Mouse (Mus musculus): Measurements from ENCODE around the gene Csn3. TPM values are rescaled to one million over a fixed set of nuclear protein-coding genes. Genes with fewer than 3 reads are reported as not detected.

Csn3 gene
- polyA plus RNA-seq, 2 experiments, result not detected

DNA sequence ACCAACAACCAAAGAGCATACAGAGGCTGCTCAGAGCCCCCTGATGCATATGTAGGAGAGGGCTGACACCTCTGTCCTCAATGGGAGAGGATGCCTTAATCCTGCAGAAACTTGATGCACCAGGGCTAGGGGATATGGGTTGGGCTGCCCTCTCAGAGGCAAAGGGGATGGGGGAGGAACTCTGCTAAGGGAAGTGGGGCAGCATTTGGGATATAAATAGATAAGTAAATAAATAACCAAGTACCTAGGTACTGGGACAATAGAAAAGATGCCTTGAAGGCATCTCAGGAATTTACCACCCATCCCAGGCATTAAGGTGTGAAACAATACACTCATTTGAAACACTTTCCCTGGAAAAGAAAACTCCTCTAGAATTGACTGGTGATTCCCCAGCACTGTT, 26.5 kb downstream of the Csn3 start:
- no peaks in the 10 kb centered on the region for H3K9me3 ChIP-seq (ENCODE audit: control insufficient read depth, low read length)
- no peaks in the 10 kb centered on the region for H3K27me3 ChIP-seq (ENCODE audit: control insufficient read depth, insufficient read depth, low read length)
- H3K4me1 ChIP-seq (replicated peaks; ENCODE audit: control insufficient read depth in 2 of 2, insufficient read depth in 2 of 2, low read length in 1 of 2), result no peaks in the 10 kb centered on the region
- DNase-seq (ENCODE audit: low read depth in 3 of 3, low spot score in 3 of 3) (no peak), ATAC-seq (ENCODE audit: insufficient read depth) (no peak)
- no peak overlapping the region for H3K4me2 ChIP-seq (ENCODE audit: low read depth)
- no peak overlapping the region for H3K27ac ChIP-seq
- TF ChIP-seq EP300 (IDR thresholded peaks at IDR 0.05; ENCODE audit: low read depth) (no peak), CTCF (IDR thresholded peaks at IDR 0.05; ENCODE audit: low read depth) (no peak)
- no peak overlapping the region for H3K9ac ChIP-seq (replicated peaks)
- H3K36me3 ChIP-seq (replicated peaks; ENCODE audit: control insufficient read depth, insufficient read depth, low read depth), result no peaks in the 10 kb centered on the region
- no peak overlapping the region for H3K4me3 ChIP-seq (ENCODE audit: insufficient read depth in 1 of 2, low read depth in 2 of 2, low read length in 2 of 2)

- 26% methylated on average over 2 of the region's 2 CpGs for WGBS (ENCODE audit: insufficient replicate concordance)
- Histone ChIP-seq H3K9ac (replicated peaks) (no peak within 1 kb of the TSS), H3K4me2 (ENCODE audit: low read depth) (no peak within 1 kb of the TSS), H3K9me3 (ENCODE audit: control insufficient read depth, low read length) (no peaks in the 10 kb centered on the region), H3K27me3 (ENCODE audit: control insufficient read depth, insufficient read depth, low read length) (no peaks in the 10 kb centered on the region), H3K4me1 (replicated peaks; ENCODE audit: control insufficient read depth in 2 of 2, insufficient read depth in 2 of 2, low read length in 1 of 2) (no peaks in the 10 kb centered on the region), H3K36me3 (replicated peaks; ENCODE audit: control insufficient read depth, insufficient read depth, low read depth) (no peaks in the 10 kb centered on the region), H3K27ac (no peak within 1 kb of the TSS), H3K4me3 (ENCODE audit: insufficient read depth in 1 of 2, low read depth in 2 of 2, low read length in 2 of 2) (no peak within 1 kb of the TSS)
- TF ChIP-seq EP300 (IDR thresholded peaks at IDR 0.05; ENCODE audit: low read depth), result no peak
- TF ChIP-seq CTCF (IDR thresholded peaks at IDR 0.05; ENCODE audit: low read depth), result no peak
- ATAC-seq (ENCODE audit: insufficient read depth) (no peak), DNase-seq (ENCODE audit: low read depth in 3 of 3, low spot score in 3 of 3) (no peak)
Observed at GRCm38 (mm10) chr5:87969201-87969600, 43.8 kb downstream of the Csn3 start, which contains the start of the genes 2310003L06Rik and Gm28434. TSS of gene 2310003L06Rik (plus strand) at chr5:87969459. TSS of gene Gm28434 (plus strand) at chr5:87969517.

- no peak within 1 kb of the TSS for H3K4me3 ChIP-seq (ENCODE audit: insufficient read depth in 1 of 2, low read depth in 2 of 2, low read length in 2 of 2)
- H3K36me3 ChIP-seq (replicated peaks; ENCODE audit: control insufficient read depth, insufficient read depth, low read depth), result no peaks in the 10 kb centered on the region
- no peak within 1 kb of the TSS for H3K4me2 ChIP-seq (ENCODE audit: low read depth)
- ATAC-seq (ENCODE audit: insufficient read depth), result no peak
- no peaks in the 10 kb centered on the region for H3K9me3 ChIP-seq (ENCODE audit: control insufficient read depth, low read length)
- DNase-seq (ENCODE audit: low read depth in 3 of 3, low spot score in 3 of 3), result no peak
- H3K9ac ChIP-seq (replicated peaks), result no peak within 1 kb of the TSS
- TF ChIP-seq CTCF (IDR thresholded peaks at IDR 0.05; ENCODE audit: low read depth), result no peak
- no peaks in the 10 kb centered on the region for H3K27me3 ChIP-seq (ENCODE audit: control insufficient read depth, insufficient read depth, low read length)
- no peak within 1 kb of the TSS for H3K27ac ChIP-seq
- no peaks in the 10 kb centered on the region for H3K4me1 ChIP-seq (replicated peaks; ENCODE audit: control insufficient read depth in 2 of 2, insufficient read depth in 2 of 2, low read length in 1 of 2)
- WGBS (ENCODE audit: insufficient replicate concordance), result 54% methylated on average over 3 of the region's 3 CpGs
Observed at GRCm38 (mm10) chr5:87979139-87979538, 53.8 kb downstream of the Csn3 start, which contains the start of gene Cabs1. TSS of gene Cabs1 (plus strand) at chr5:87979439.

Other genes starting within 250 kb of the Csn3 start
- gene Csn2, start 225.9 kb upstream of the Csn3 start, polyA plus RNA-seq (2012; rRNA removed), result not detected in 2 replicates
- gene Csn2, start 225.9 kb upstream of the Csn3 start, polyA plus RNA-seq (2014; fragmentation: Nextera tagmentation; extraction: Ambion mirVana), result not detected in 2 replicates
- not detected in 2 replicates for gene Csn1s2a, start 151.0 kb upstream of the Csn3 start, polyA plus RNA-seq (2012; rRNA removed)
- gene Csn1s2a, start 151.0 kb upstream of the Csn3 start, polyA plus RNA-seq (2014; fragmentation: Nextera tagmentation; extraction: Ambion mirVana), result not detected in 2 replicates
- gene Csn1s2b, start 117.5 kb upstream of the Csn3 start, polyA plus RNA-seq (2012; rRNA removed), result not detected in 2 replicates
- gene Csn1s2b, start 117.5 kb upstream of the Csn3 start, polyA plus RNA-seq (2014; fragmentation: Nextera tagmentation; extraction: Ambion mirVana), result not detected in 2 replicates
- gene Prr27, start 99.9 kb upstream of the Csn3 start, polyA plus RNA-seq (2012; rRNA removed), result not detected in 2 replicates
- gene Prr27, start 99.9 kb upstream of the Csn3 start, polyA plus RNA-seq (2014; fragmentation: Nextera tagmentation; extraction: Ambion mirVana), result not detected in 2 replicates
- not detected in 2 replicates for gene Odam, start 40.5 kb upstream of the Csn3 start, polyA plus RNA-seq (2012; rRNA removed)
- gene Odam, start 40.5 kb upstream of the Csn3 start, polyA plus RNA-seq (2014; fragmentation: Nextera tagmentation; extraction: Ambion mirVana), result not detected in 2 replicates
- not detected in 2 replicates for gene 2310003L06Rik, start 43.9 kb downstream of the Csn3 start, polyA plus RNA-seq (2012; rRNA removed)
- not detected in 2 replicates for gene 2310003L06Rik, start 43.9 kb downstream of the Csn3 start, polyA plus RNA-seq (2014; fragmentation: Nextera tagmentation; extraction: Ambion mirVana)
- not detected in 2 replicates for gene Gm28434, start 43.9 kb downstream of the Csn3 start, polyA plus RNA-seq (2012; rRNA removed)
- gene Gm28434, start 43.9 kb downstream of the Csn3 start, polyA plus RNA-seq (2014; fragmentation: Nextera tagmentation; extraction: Ambion mirVana), result not detected in 2 replicates
- gene Cabs1, start 53.9 kb downstream of the Csn3 start, polyA plus RNA-seq (2012; rRNA removed), result not detected in 2 replicates
- not detected in 2 replicates for gene Cabs1, start 53.9 kb downstream of the Csn3 start, polyA plus RNA-seq (2014; fragmentation: Nextera tagmentation; extraction: Ambion mirVana)
- not detected in 2 replicates for gene Smr3a, start 77.0 kb downstream of the Csn3 start, polyA plus RNA-seq (2012; rRNA removed)
- gene Smr3a, start 77.0 kb downstream of the Csn3 start, polyA plus RNA-seq (2014; fragmentation: Nextera tagmentation; extraction: Ambion mirVana), result not detected in 2 replicates
- not detected in 2 replicates for gene Smr2, start 161.0 kb downstream of the Csn3 start, polyA plus RNA-seq (2012; rRNA removed)
- gene Smr2, start 161.0 kb downstream of the Csn3 start, polyA plus RNA-seq (2014; fragmentation: Nextera tagmentation; extraction: Ambion mirVana), result not detected in 2 replicates
- gene Gm11116, start 186.0 kb downstream of the Csn3 start, polyA plus RNA-seq (2012; rRNA removed), result not detected in 2 replicates
- not detected in 2 replicates for gene Gm11116, start 186.0 kb downstream of the Csn3 start, polyA plus RNA-seq (2014; fragmentation: Nextera tagmentation; extraction: Ambion mirVana)
- gene Gm11115, start 228.5 kb downstream of the Csn3 start, polyA plus RNA-seq (2012; rRNA removed), result not detected in 2 replicates
- not detected in 2 replicates for gene Gm11115, start 228.5 kb downstream of the Csn3 start, polyA plus RNA-seq (2014; fragmentation: Nextera tagmentation; extraction: Ambion mirVana)

All from liver, embryonic 14.5 days (tissue).